Mouse (Mus musculus) spleen, postnatal 4 days (tissue): ENCODE data around the gene Olfr470.
"Not testable (repeated sequence)": the region's sequence is repeated elsewhere in the genome, so short reads cannot be mapped to it uniquely, and the experiment has no call there.

ENCODE experiments used
- DNase-seq, 2 experiments: peaks; one replicate each; pipeline ENCODE4 v3.0.0; 2022; ENCODE audit warnings: low spot score in 2 of 2

Olfr470 gene

DNA sequence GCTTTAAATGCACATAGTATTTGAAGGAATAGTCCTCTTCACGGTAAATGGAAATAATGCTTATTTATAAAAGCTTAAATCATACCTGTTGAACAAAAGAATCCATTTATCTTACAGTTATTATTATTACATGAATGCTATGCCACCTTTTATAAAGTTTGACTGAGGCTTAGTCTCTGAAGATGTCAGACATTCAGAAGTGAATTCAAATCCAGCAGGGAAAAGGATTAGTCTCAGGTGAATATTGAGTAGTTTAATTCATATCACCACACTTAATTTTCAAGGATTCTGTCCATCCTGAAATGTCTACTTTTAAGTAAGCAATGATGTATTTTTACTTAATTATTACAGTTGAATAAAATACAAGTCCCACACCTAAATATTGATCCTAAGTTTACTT, at the start of gene Olfr470:
Gene Olfr470, minus strand, starts transcription at position 101 of the 400 bp plus-strand sequence.
- not testable (repeated sequence) for DNase-seq

DNA sequence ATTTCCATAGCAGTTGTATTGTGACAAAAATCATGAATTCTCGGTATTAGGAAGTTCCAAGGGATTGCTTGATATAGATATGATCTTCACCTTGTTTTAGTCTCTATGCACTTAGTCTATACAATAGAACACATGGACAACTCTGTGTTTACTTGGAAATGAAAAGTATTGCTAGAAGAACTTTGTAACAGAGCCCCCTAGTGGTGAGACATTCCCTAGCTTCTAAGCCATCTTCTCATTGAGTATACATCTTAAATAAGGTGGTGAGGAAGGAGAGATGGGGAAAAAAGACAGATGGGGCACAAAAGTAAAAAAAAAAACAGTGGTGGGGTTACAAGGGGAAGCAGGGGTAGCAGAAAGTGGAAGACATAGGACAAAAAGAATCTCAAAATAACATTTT, 5.6 kb downstream of the Olfr470 start:
- no peak for DNase-seq

DNA sequence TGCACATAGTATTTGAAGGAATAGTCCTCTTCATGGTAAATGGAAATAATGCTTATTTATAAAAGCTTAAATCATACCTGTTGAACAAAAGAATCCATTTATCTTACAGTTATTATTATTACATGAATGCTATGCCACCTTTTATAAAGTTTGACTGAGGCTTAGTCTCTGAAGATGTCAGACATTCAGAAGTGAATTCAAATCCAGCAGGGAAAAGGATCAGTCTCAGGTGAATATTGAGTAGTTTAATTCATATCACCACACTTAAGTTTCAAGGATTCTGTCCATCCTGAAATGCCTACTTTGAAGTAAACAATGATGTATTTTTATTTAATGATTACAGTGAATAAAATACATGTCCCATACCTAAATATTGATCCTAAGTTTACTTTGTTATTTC, 21.8 kb downstream of the Olfr470 start, which contains the start of gene Olfr469:
Gene Olfr469, minus strand, starts transcription at position 101 of the 400 bp plus-strand sequence.
- DNase-seq = not testable (repeated sequence)

GRCm38 (mm10) chr7:107823867-107824266, 23.4 kb downstream of the Olfr470 start:
- not testable (repeated sequence) for DNase-seq

GRCm38 (mm10) chr7:107819442-107819841, 27.8 kb downstream of the Olfr470 start:
- DNase-seq = no peak

- DNase-seq = no peak
These were observed 35.3 kb downstream of the Olfr470 start, which contains the start of gene Olfr467 for GRCm38 (mm10) chr7:107811963-107812362. Olfr467 (plus strand) TSS chr7:107812263.

- no peak for DNase-seq
These were observed 45.2 kb downstream of the Olfr470 start for GRCm38 (mm10) chr7:107802138-107802537.

GRCm38 (mm10) chr7:107801108-107801507, 46.2 kb downstream of the Olfr470 start, which contains the start of gene Ovch2:
Ovch2 (minus strand) TSS chr7:107801208.
- no peak for DNase-seq

GRCm38 (mm10) chr7:107796500-107796899, 50.8 kb downstream of the Olfr470 start:
- DNase-seq = no peak
